21 mouse cellular contexts compared by ENCODE assay signal in genomic region chr13:56566336-56566735, GRCm38 (mm10). TPM values are rescaled to one million over a fixed set of nuclear protein-coding genes. Genes with fewer than 3 reads are reported as not detected.
DNase-seq lines count a peak whose midpoint lies in the region; ATAC-seq and TF ChIP-seq lines count a peak whose summit lies in the region.
"Had no signal": no experiment of that assay in that cellular context is flagged by ENCODE, and none has a peak within 500 bp of the region (broad histone marks: within the 10 kb centered on the region; RNA-seq: fewer than 3 reads in every experiment).

No protein-coding gene starts in this region.

- TF ChIP-seq CTCF in forebrain, postnatal 0 days (IDR thresholded peaks at IDR 0.05; ENCODE audit: low read depth): no peak

- H3K4me1 ChIP-seq in forebrain, postnatal 0 days (ENCODE audit: insufficient read depth): no peaks in the 10 kb centered on the region
- 0 out of 2 replicates have a peak, but pooled peaks cover under 1% of the 10 kb centered on the region for H3K4me1 ChIP-seq in forebrain, embryonic 10.5 days
- H3K4me1 ChIP-seq in intestine, embryonic 15.5 days (replicated peaks): peaks cover 2% of the 10 kb centered on the region
- H3K4me1 ChIP-seq in intestine, embryonic 16.5 days (ENCODE audit: control insufficient read depth, insufficient read depth, low read length): peaks cover under 1% of the 10 kb centered on the region; the same call in 1 of the 2 replicates
- H3K4me1 ChIP-seq in neural tube, embryonic 13.5 days (replicated peaks): peaks cover 6% of the 10 kb centered on the region

- H3K27ac ChIP-seq in forebrain, postnatal 0 days (ENCODE audit: low read depth, low read length): no peak overlapping the region
- H3K27ac ChIP-seq in forebrain, embryonic 10.5 days: no peak overlapping the region
- peak overlapping the region; percentile 13; the same call in 1 of the 2 replicates for H3K27ac ChIP-seq in intestine, embryonic 15.5 days
- H3K27ac ChIP-seq in intestine, embryonic 16.5 days (ENCODE audit: low read length): no peak overlapping the region
- H3K27ac ChIP-seq in neural tube, embryonic 13.5 days (replicated peaks): peak overlapping the region; percentile 29; the same call in 1 of the 2 replicates
- H3K27ac ChIP-seq: hindbrain, embryonic 13.5 days; limb, embryonic 12.5 days; stomach, embryonic 15.5 days had no signal

- 54% methylated on average over 10 of the region's 10 CpGs for WGBS in forebrain, postnatal 0 days
- WGBS in forebrain, embryonic 10.5 days: 94% methylated on average over 10 of the region's 10 CpGs
- 45% methylated on average over 10 of the region's 10 CpGs for WGBS in intestine, embryonic 15.5 days
- WGBS in intestine, embryonic 16.5 days: 48% methylated on average over 10 of the region's 10 CpGs
- WGBS in neural tube, embryonic 13.5 days: 34% methylated on average over 10 of the region's 10 CpGs

- H3K4me2 ChIP-seq in forebrain, postnatal 0 days (ENCODE audit: low read depth): no peak overlapping the region
- H3K4me2 ChIP-seq in intestine, embryonic 15.5 days (replicated peaks): no peak overlapping the region
- no peak overlapping the region for H3K4me2 ChIP-seq in intestine, embryonic 16.5 days (ENCODE audit: low read depth, low read length)
- no peak overlapping the region for H3K4me2 ChIP-seq in neural tube, embryonic 13.5 days
- H3K4me2 ChIP-seq: hindbrain, embryonic 13.5 days; limb, embryonic 12.5 days; stomach, embryonic 15.5 days had no signal

- no peak overlapping the region for H3K9ac ChIP-seq in forebrain, postnatal 0 days
- no peak overlapping the region for H3K9ac ChIP-seq in intestine, embryonic 15.5 days
- H3K9ac ChIP-seq in intestine, embryonic 16.5 days (ENCODE audit: low read depth, low read length): no peak overlapping the region
- no peak overlapping the region for H3K9ac ChIP-seq in neural tube, embryonic 13.5 days
- H3K9ac ChIP-seq: hindbrain, embryonic 13.5 days; limb, embryonic 12.5 days; liver, postnatal 0 days; stomach, embryonic 15.5 days had no signal

- DNase-seq in forebrain, postnatal 0 days: peak; percentile 32
- DNase-seq in forebrain, embryonic 10.5 days (ENCODE audit: extremely low spot score, low spot score): no peak
- DNase-seq in neural tube, embryonic 10.5 days (ENCODE audit: extremely low spot score, low spot score): no peak
- peak; percentile 66 for DNase-seq in mesoderm, embryonic 11.5 days (ENCODE audit: low read depth, low spot score)
- DNase-seq in frontal cortex, postnatal 14 days (ENCODE audit: low spot score in 2 of 2): no peak
- DNase-seq: B cell, adult 2 months; cerebellum, adult 11-12 months; cerebellum, postnatal 36 days; liver, postnatal 0 days; thymus, postnatal 14 days had no signal

- no peaks in the 10 kb centered on the region for H3K27me3 ChIP-seq in forebrain, postnatal 0 days (ENCODE audit: insufficient read depth, low read length)
- H3K27me3 ChIP-seq in forebrain, embryonic 10.5 days (ENCODE audit: poor library complexity, severe bottlenecking): no peaks in the 10 kb centered on the region
- H3K27me3 ChIP-seq in intestine, embryonic 15.5 days (replicated peaks): no peaks in the 10 kb centered on the region
- no peaks in the 10 kb centered on the region for H3K27me3 ChIP-seq in intestine, embryonic 16.5 days (replicated peaks; ENCODE audit: control insufficient read depth, insufficient read depth, low read length)
- no peaks in the 10 kb centered on the region for H3K27me3 ChIP-seq in neural tube, embryonic 13.5 days
- H3K27me3 ChIP-seq: stomach, embryonic 15.5 days had no signal

- ATAC-seq in forebrain, postnatal 0 days: no peak
- ATAC-seq in intestine, embryonic 15.5 days: no peak; the same call in 1 of the 2 replicates
- no peak for ATAC-seq in intestine, embryonic 16.5 days
- no peak for ATAC-seq in neural tube, embryonic 13.5 days (ENCODE audit: low read depth)
- ATAC-seq: intestine, postnatal 0 days; liver, postnatal 0 days had no signal

- no peaks in the 10 kb centered on the region for H3K9me3 ChIP-seq in forebrain, postnatal 0 days (ENCODE audit: low read length)
- H3K9me3 ChIP-seq in forebrain, embryonic 10.5 days: no peaks in the 10 kb centered on the region
- H3K9me3 ChIP-seq in intestine, embryonic 15.5 days: no peaks in the 10 kb centered on the region
- no peaks in the 10 kb centered on the region for H3K9me3 ChIP-seq in intestine, embryonic 16.5 days (ENCODE audit: control insufficient read depth, low read length)
- H3K9me3 ChIP-seq in neural tube, embryonic 13.5 days: no peaks in the 10 kb centered on the region
- H3K9me3 ChIP-seq: hindbrain, embryonic 13.5 days; limb, embryonic 12.5 days; stomach, embryonic 15.5 days had no signal

- H3K36me3 ChIP-seq in forebrain, postnatal 0 days (ENCODE audit: insufficient read depth): no peaks in the 10 kb centered on the region
- H3K36me3 ChIP-seq in forebrain, embryonic 10.5 days (replicated peaks): no peaks in the 10 kb centered on the region
- H3K36me3 ChIP-seq in intestine, embryonic 15.5 days: no peaks in the 10 kb centered on the region
- no peaks in the 10 kb centered on the region for H3K36me3 ChIP-seq in intestine, embryonic 16.5 days (ENCODE audit: control insufficient read depth, insufficient read depth, low read length)
- H3K36me3 ChIP-seq in neural tube, embryonic 13.5 days: no peaks in the 10 kb centered on the region
- H3K36me3 ChIP-seq: hindbrain, embryonic 13.5 days; limb, embryonic 12.5 days; stomach, embryonic 15.5 days had no signal

- H3K4me3 ChIP-seq in forebrain, postnatal 0 days (ENCODE audit: low read depth, low read length): no peak overlapping the region
- no peak overlapping the region for H3K4me3 ChIP-seq in forebrain, embryonic 10.5 days
- H3K4me3 ChIP-seq in intestine, embryonic 15.5 days (replicated peaks): no peak overlapping the region
- H3K4me3 ChIP-seq in intestine, embryonic 16.5 days (ENCODE audit: low read length): no peak overlapping the region
- no peak overlapping the region for H3K4me3 ChIP-seq in neural tube, embryonic 13.5 days
- H3K4me3 ChIP-seq: hindbrain, embryonic 13.5 days; limb, embryonic 12.5 days; stomach, embryonic 15.5 days had no signal

RNA-seq across cellular contexts. Expression of gene Lect2, which starts 18.0 kb away (rescaled TPM):
- not detected in 2 replicates for total RNA-seq in forebrain, postnatal 0 days (2014; rRNA removed)
- not detected in 2 replicates for polyA plus RNA-seq in forebrain, postnatal 0 days (2015; fragmentation: Nextera tagmentation; extraction: Ambion mirVana)
- not detected in 2 replicates for polyA plus RNA-seq in forebrain, embryonic 10.5 days (2016; fragmentation: Nextera tagmentation; extraction: Ambion mirVana)
- 12.4 and 13.2 TPM in 2 replicates for polyA plus RNA-seq in intestine, embryonic 15.5 days (2015; fragmentation: Nextera tagmentation; extraction: Ambion mirVana)
- 10.3 and 15.4 TPM in 2 replicates for polyA plus RNA-seq in intestine, embryonic 16.5 days (2015; fragmentation: Nextera tagmentation; extraction: Ambion mirVana)
- not detected in 2 replicates for polyA plus RNA-seq in neural tube, embryonic 13.5 days (2015; fragmentation: Nextera tagmentation; extraction: Ambion mirVana)
- total RNA-seq: megakaryocyte, adult 5-6 weeks; neutrophil, adult 5-6 weeks had no signal
- polyA plus RNA-seq: frontal cortex, adult 2 months; heart, embryonic 14.5 days; hindbrain, embryonic 13.5 days; limb, embryonic 12.5 days had no signal

RNA-seq across cellular contexts. Expression of gene Tgfbi, which starts 43.0 kb away (rescaled TPM):
- 4.3 and 4.8 TPM in 2 replicates for total RNA-seq in forebrain, postnatal 0 days (2014; rRNA removed)
- 4.9 and 5.3 TPM in 2 replicates for polyA plus RNA-seq in forebrain, postnatal 0 days (2015; fragmentation: Nextera tagmentation; extraction: Ambion mirVana)
- 20.1 and 22.1 TPM in 2 replicates for polyA plus RNA-seq in forebrain, embryonic 10.5 days (2016; fragmentation: Nextera tagmentation; extraction: Ambion mirVana)
- 120 and 123 TPM in 2 replicates for polyA plus RNA-seq in intestine, embryonic 15.5 days (2015; fragmentation: Nextera tagmentation; extraction: Ambion mirVana)
- 122 and 124 TPM in 2 replicates for polyA plus RNA-seq in intestine, embryonic 16.5 days (2015; fragmentation: Nextera tagmentation; extraction: Ambion mirVana)
- polyA plus RNA-seq in neural tube, embryonic 13.5 days (2015; fragmentation: Nextera tagmentation; extraction: Ambion mirVana): 15.3 and 25.2 TPM in 2 replicates

RNA-seq across cellular contexts. Expression of gene Fbxl21, which starts 44.1 kb away (rescaled TPM):
- total RNA-seq in forebrain, postnatal 0 days (2014; rRNA removed): 5.4 and 7.1 TPM in 2 replicates
- 3.4 and 4.3 TPM in 2 replicates for polyA plus RNA-seq in forebrain, postnatal 0 days (2015; fragmentation: Nextera tagmentation; extraction: Ambion mirVana)
- 1.3 and 1.5 TPM in 2 replicates for polyA plus RNA-seq in forebrain, embryonic 10.5 days (2016; fragmentation: Nextera tagmentation; extraction: Ambion mirVana)
- 1.2 and 2.1 TPM in 2 replicates for polyA plus RNA-seq in intestine, embryonic 15.5 days (2015; fragmentation: Nextera tagmentation; extraction: Ambion mirVana)
- polyA plus RNA-seq in intestine, embryonic 16.5 days (2015; fragmentation: Nextera tagmentation; extraction: Ambion mirVana): 1.6 and 2.1 TPM in 2 replicates
- polyA plus RNA-seq in neural tube, embryonic 13.5 days (2015; fragmentation: Nextera tagmentation; extraction: Ambion mirVana): 3.9 and 4.2 TPM in 2 replicates
- total RNA-seq: megakaryocyte, adult 5-6 weeks had no signal

Comparison
In these comparisons a context has a peak if more than half of its experiments do, and no peak if none do; other contexts are left out.
1. DNase-seq: peak in forebrain, postnatal 0 days (single experiment) and mesoderm, embryonic 11.5 days (single experiment); none in forebrain, embryonic 10.5 days (single experiment), neural tube, embryonic 10.5 days (single experiment) and frontal cortex, postnatal 14 days (0 of 2).
2. H3K27ac ChIP-seq: peak in intestine, embryonic 15.5 days (single experiment) and neural tube, embryonic 13.5 days (single experiment); none in forebrain, postnatal 0 days (single experiment), forebrain, embryonic 10.5 days (single experiment) and intestine, embryonic 16.5 days (single experiment).
3. RNA of gene Lect2, which starts 18.0 kb away (polyA plus RNA-seq): 10.3 to 15.4 TPM in intestine, embryonic 16.5 days and 12.4 to 13.2 TPM in intestine, embryonic 15.5 days; not detected in neural tube, embryonic 13.5 days, not detected in forebrain, postnatal 0 days and not detected in forebrain, embryonic 10.5 days; every median in the first group is over 10 times any median in the second.